Mouse (Mus musculus): ENCODE results near the gene Rab6b.
"Not testable (repeated sequence)": the region's sequence is repeated elsewhere in the genome, so short reads cannot be mapped to it uniquely, and the experiment has no call there.

Rab6b gene

GRCm38 (mm10) chr9:103141266-103141665 lies 29.7 kb downstream of the Rab6b start:
- DNase-seq (ENCODE audit: low read depth, low spot score) = no peak

DNA sequence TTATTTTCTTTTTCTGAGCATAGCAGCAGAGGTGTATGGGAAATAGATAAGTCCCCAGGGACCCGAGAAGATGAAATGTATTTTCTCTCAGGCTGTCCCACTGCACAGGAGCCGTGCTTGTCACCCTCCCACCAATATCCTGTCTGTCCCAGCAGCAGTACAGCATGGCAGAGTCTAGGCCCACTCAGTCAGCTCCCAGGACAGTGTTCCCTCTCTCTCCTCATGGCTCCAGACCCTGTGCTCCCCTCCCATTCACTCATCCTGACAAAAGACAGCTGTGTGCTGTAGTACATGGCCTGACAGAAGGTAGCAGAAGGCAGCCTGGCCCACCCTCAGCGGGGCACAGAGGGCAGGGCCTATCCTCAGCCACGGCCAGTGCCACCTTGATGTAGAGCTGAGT lies 32.3 kb downstream of the Rab6b start:
- no peak for DNase-seq (ENCODE audit: low read depth, low spot score)

DNA sequence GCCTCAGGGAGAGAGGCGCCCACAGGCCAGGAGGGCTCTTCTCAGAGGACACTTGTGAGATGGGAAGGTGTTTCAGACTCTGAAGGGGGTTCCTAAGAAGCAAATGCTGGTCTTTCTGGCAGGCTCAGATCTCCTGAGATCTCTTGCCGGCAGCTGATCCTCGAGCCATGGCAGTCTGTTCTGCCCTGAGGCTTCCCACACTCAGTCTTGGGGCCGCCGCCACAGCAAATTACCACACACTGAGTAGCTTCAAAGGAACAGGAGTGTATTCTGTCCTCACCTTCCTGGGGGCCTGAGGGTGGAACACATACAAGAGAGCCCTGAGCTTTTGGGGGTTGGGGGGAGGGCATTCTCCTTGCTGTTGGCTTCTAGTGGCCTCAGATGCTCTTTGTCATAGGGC lies 33.8 kb downstream of the Rab6b start:
- DNase-seq (ENCODE audit: low read depth, low spot score) = no peak

DNA sequence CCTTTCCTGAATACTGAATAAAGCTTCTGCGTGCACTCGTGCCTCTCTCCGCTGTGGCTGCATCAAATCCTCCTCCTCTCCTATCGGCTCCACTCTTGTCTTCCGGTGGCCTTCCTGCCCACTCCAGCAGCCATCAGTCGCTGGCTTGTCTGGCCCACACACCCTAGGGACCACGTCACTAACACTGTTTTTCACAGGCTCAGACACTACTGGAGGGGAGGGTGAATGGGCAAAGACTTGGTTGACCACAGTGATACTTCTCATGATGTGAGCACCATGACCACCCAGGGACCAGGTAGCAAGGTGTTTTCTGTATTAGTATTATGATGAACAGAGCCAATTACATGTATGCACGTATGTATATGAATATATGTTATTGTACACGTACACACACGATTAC lies 34.7 kb downstream of the Rab6b start:
- DNase-seq (ENCODE audit: low read depth, low spot score) = no peak

DNA sequence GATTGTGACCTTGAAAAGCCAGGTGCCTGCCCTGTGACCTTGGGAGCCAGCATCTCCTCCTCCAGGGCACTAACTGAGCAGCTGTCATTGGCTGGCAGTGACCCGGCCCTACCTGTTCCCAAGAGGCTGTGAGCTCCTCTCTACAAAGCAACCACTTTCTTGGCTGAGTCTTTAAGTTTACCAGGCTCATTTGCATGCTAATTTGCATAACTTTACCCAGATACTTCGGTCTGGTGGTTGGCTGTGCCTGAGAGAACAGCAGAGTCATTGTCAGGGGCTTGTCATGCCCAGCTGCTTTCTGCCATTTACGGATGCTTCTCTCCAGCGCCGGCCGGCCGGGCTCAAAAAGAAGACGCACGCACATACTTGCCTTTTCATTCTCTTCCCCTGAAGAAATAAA lies 35.1 kb downstream of the Rab6b start:
- DNase-seq (ENCODE audit: low read depth, low spot score) = peak; percentile 85

DNA sequence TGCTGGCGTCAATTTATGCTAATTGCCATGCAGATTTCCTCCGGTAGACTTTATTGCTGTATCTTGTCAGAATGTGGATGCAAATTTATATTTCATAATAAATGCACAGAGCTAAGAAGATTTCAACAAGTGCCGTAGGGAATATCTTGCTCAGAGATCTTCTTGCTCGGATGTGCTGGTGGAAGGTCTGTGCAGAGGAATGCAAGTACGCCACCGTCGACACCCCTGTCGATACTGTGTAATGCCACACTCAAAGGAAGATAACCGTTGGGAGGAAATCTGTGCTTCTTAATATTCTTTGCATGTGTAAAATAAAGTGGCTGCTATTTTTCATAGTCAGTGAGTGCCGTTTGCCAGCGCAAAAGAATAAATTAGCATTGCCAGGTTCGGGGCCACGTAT lies 35.5 kb downstream of the Rab6b start:
- DNase-seq (ENCODE audit: low read depth, low spot score) = no peak

GRCm38 (mm10) chr9:103149074-103149799 lies 37.6 kb downstream of the Rab6b start:
- no peak for DNase-seq (ENCODE audit: low read depth, low spot score)

DNA sequence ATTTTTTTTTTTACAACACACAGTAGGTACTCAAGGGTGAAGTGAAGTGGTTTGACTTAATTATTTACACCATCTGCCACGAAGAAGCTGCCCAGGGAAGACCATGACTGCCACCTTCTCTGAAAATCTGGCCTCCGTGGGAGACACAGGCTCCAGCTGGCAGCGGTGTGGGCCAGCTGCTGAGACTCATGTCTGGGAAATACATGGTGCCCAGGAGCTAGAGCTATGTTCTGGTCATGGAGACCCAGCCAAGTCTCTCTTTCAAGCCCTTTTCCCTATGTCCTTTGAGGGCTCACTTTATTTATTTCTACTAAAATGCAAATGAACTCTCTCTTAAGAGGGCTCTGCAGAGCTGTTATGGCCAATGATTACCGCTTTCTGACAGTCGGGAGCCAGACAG lies 41.7 kb downstream of the Rab6b start:
- DNase-seq (ENCODE audit: low read depth, low spot score) = no peak

DNA sequence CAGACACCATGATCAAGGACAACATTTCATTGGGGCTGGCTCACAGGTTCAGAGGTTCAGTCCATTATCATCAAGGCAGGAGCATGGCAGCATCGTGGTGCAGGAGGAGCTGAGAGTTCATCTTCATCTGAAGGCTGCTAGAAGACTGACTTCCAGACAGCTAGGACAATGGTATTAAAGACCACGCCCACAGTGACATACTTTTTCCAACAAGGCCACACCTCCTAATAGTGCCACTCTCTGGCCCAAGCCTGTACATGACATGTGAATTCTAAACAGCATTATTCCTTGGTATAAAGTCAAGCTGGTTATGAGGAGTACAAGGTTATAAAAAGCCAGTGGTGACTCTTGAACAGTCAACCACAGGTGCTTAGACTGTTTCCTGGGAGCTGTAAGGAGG lies 43.0 kb downstream of the Rab6b start:
- peak; percentile 56 for DNase-seq (ENCODE audit: low read depth, low spot score)

- not testable (repeated sequence) for DNase-seq (ENCODE audit: low read depth, low spot score)
These were observed 43.6 kb downstream of the Rab6b start for GRCm38 (mm10) chr9:103155158-103155557.

- no peak for DNase-seq (ENCODE audit: low read depth, low spot score)
These were observed 52.2 kb downstream of the Rab6b start for GRCm38 (mm10) chr9:103163806-103164205.

DNA sequence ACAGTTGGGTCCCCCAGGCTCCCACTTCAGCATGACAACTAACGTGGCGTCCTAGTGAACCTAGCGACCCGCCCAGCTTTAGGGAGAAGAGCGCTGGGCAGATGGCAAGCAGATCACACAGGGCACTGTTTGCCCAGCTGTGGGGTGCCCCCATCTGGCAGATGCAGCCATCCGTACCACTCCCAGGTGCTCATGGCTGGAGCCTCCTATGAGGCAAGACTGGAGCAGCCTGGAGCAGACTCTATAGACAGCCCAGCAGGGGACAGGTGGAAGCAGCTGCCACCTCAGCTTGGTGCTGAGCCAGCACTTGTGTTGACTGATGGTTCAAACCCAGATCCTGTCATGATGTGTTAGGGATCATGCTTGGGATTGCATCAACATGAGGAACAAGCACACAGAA lies 56.5 kb downstream of the Rab6b start:
- DNase-seq (ENCODE audit: low read depth, low spot score) = no peak

DNA sequence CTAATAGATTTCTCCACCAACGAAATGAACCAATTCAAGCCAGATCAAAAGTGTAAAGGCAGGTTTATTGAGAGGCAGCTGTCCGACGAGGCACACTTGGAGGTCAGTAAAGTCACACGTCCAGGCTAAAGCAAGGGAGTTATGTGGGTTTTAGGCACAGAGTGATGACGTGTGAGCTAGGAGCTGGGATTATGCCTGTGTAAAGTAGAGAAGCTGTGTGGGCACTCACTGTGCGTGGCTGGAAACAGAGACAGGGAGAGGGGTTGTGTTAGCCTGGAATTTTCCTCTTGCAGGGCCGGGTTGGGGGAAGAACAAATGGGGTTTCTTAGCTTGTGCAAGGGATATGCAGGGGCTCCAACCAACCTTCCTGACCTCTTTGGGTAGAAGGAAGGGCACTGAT lies 57.2 kb downstream of the Rab6b start:
- DNase-seq (ENCODE audit: low read depth, low spot score) = no peak

- DNase-seq (ENCODE audit: low read depth, low spot score) = peak; percentile 70
These were observed 63.4 kb downstream of the Rab6b start for GRCm38 (mm10) chr9:103174771-103175519.

GRCm38 (mm10) chr9:103175692-103176091 lies 64.1 kb downstream of the Rab6b start:
- DNase-seq (ENCODE audit: low read depth, low spot score) = no peak

GRCm38 (mm10) chr9:103180303-103180702 lies 68.7 kb downstream of the Rab6b start:
- DNase-seq (ENCODE audit: low read depth, low spot score) = no peak

- peak; percentile 82 for DNase-seq (ENCODE audit: low read depth, low spot score)
These were observed 69.4 kb downstream of the Rab6b start for GRCm38 (mm10) chr9:103180807-103181565.

GRCm38 (mm10) chr9:103181886-103182285 lies 70.3 kb downstream of the Rab6b start:
- DNase-seq (ENCODE audit: low read depth, low spot score) = no peak

- peak; percentile 80 for DNase-seq (ENCODE audit: low read depth, low spot score)
These were observed 73.3 kb downstream of the Rab6b start for GRCm38 (mm10) chr9:103184855-103185254.

DNA sequence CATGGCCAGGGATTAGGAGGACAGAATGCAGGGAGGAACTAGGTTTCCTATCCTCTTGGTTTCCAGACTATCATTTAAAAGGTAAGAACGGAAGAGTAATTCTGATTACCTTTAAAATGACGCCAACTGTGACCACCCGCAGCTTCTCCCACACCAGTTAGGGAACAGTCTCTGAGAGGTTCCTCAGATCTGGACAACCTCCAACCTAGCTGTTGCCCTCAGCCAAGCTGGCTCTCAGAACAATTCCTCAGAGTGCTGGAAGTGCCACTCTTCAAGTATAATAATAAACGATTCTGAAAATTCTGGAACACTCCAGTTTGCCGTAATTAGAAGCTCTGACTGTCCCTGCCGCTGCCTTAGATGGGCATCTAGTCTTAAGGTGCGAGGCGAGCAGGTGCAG lies 74.4 kb downstream of the Rab6b start:
- no peak for DNase-seq (ENCODE audit: low read depth, low spot score)

- DNase-seq (ENCODE audit: low read depth, low spot score) = no peak
These were observed 75.2 kb downstream of the Rab6b start for GRCm38 (mm10) chr9:103186747-103187146.

- no peak for DNase-seq (ENCODE audit: low read depth, low spot score)
These were observed 76.8 kb downstream of the Rab6b start for GRCm38 (mm10) chr9:103188416-103188815.

Data from ES-CJ7 (cell line).